Mouse (Mus musculus): Measurements from ENCODE around the gene Sp2. TPM values are rescaled to one million over a fixed set of nuclear protein-coding genes. Genes with fewer than 3 reads are reported as not detected.

Gene Sp2
- polyA plus RNA-seq, 1 experiment from 2014 or later, result 13.0 TPM

- no peak for TF ChIP-seq CTCF (IDR thresholded peaks at IDR 0.05)
- in situ Hi-C loops (cut with MboI; ENCODE audit: low pct_unique_long_range_greater_than_20kb), result no loop called here
- CTCF ChIA-PET, result interaction anchor here (1.1 to 6.0 kb wide), 3 partner anchors 42 to 48 kb away, joined by 3 to 42 read pairs (median 5); partner anchors contain the start of gene Scrn2
Observed at GRCm38 (mm10) chr11:96979329-96979728, 3.4 kb downstream of the Sp2 start.

GRCm38 (mm10) chr11:96978401-96979246 lies 4.1 kb downstream of the Sp2 start:
- ChIA-PET POLR2A (interaction anchor here (0.7 to 1.7 kb wide), 8 partner anchors 23 to 1990 kb away, joined by 3 to 5 read pairs (median 5); partner anchors contain the start of genes Pnpo and Scrn2), CTCF (interaction anchor here (0.9 to 6.0 kb wide), 7 partner anchors 15 to 67 kb away, joined by 3 to 42 read pairs (median 3); partner anchors contain the start of genes Cdk5rap3 and Scrn2)
- no peak for ATAC-seq
- DNase-seq (ENCODE audit: low read depth, low spot score), result no peak
- TF ChIP-seq CTCF (IDR thresholded peaks at IDR 0.05), result no peak
- in situ Hi-C loops (cut with MboI; ENCODE audit: low pct_unique_long_range_greater_than_20kb), result no loop called here
- H3K27me3 ChIP-seq, result no peaks in the 10 kb centered on the region

More at GRCm38 (mm10) chr11:96979329-96979728, 3.4 kb downstream of the Sp2 start:
- POLR2A ChIA-PET, result interaction anchor here (0.7 to 1.7 kb wide), 5 partner anchors 41 to 1990 kb away, joined by 3 to 5 read pairs (median 5); partner anchors contain the start of gene Scrn2
- DNase-seq (ENCODE audit: low read depth, low spot score) (no peak), ATAC-seq (no peak)
- H3K27me3 ChIP-seq, result no peaks in the 10 kb centered on the region

GRCm38 (mm10) chr11:96977606-96978400 lies 5.0 kb downstream of the Sp2 start:
- no peak for TF ChIP-seq CTCF (IDR thresholded peaks at IDR 0.05)

GRCm38 (mm10) chr11:96976911-96977591 lies 5.7 kb downstream of the Sp2 start:
- ATAC-seq, result peak; percentile 37
- POLR2A ChIA-PET, result interaction anchor here (1.6 kb wide), 1 partner anchor 33 kb away, joined by 5 read pairs; the partner anchor contains the start of gene Pnpo
- no peaks in the 10 kb centered on the region for H3K27me3 ChIP-seq
- TF ChIP-seq CTCF (IDR thresholded peaks at IDR 0.05), result no peak
- in situ Hi-C loops (cut with MboI; ENCODE audit: low pct_unique_long_range_greater_than_20kb), result no loop called here
- CTCF ChIA-PET, result interaction anchor here (1.3 to 6.0 kb wide), 2 partner anchors 13 to 50 kb away, joined by 6 to 42 read pairs; partner anchors contain the start of gene Scrn2
- no peak for DNase-seq (ENCODE audit: low read depth, low spot score)

More at GRCm38 (mm10) chr11:96977606-96978400, 5.0 kb downstream of the Sp2 start:
- in situ Hi-C loops (cut with MboI; ENCODE audit: low pct_unique_long_range_greater_than_20kb), result no loop called here
- H3K27me3 ChIP-seq, result no peaks in the 10 kb centered on the region
- ATAC-seq (peak; percentile 91), DNase-seq (ENCODE audit: low read depth, low spot score) (peak; percentile 100)
- CTCF ChIA-PET, result interaction anchor here (0.9 to 6.0 kb wide), 7 partner anchors 14 to 68 kb away, joined by 3 to 42 read pairs (median 3); partner anchors contain the start of genes Cdk5rap3 and Scrn2
- POLR2A ChIA-PET, result interaction anchor here (1.0 to 1.7 kb wide), 4 partner anchors 22 to 68 kb away, joined by 3 to 5 read pairs (median 5); partner anchors contain the start of gene Pnpo

- in situ Hi-C loops (cut with MboI; ENCODE audit: low pct_unique_long_range_greater_than_20kb), result no loop called here
- DNase-seq (ENCODE audit: low read depth, low spot score) (no peak), ATAC-seq (no peak)
- no peak for TF ChIP-seq CTCF (IDR thresholded peaks at IDR 0.05)
- POLR2A ChIA-PET, result interaction anchor here (0.5 to 0.6 kb wide), 3 partner anchors 9 to 317 kb away, joined by 3 read pairs; no protein-coding TSS in a partner anchor
- H3K27me3 ChIP-seq, result no peaks in the 10 kb centered on the region
- CTCF ChIA-PET, result interaction anchor here (1.3 to 6.0 kb wide), 2 partner anchors 12 to 51 kb away, joined by 6 to 42 read pairs; partner anchors contain the start of gene Scrn2
Observed at GRCm38 (mm10) chr11:96976379-96976687, 6.4 kb downstream of the Sp2 start.

- in situ Hi-C loops (cut with MboI; ENCODE audit: low pct_unique_long_range_greater_than_20kb), result no loop called here
- no peak for TF ChIP-seq CTCF (IDR thresholded peaks at IDR 0.05)
- DNase-seq (ENCODE audit: low read depth, low spot score), result no peak
- no peak for ATAC-seq
- CTCF ChIA-PET, result interaction anchor here (0.9 to 6.0 kb wide), 4 partner anchors 12 to 228 kb away, joined by 3 to 42 read pairs (median 6); partner anchors contain the start of gene Scrn2
- POLR2A ChIA-PET, result interaction anchor here (0.5 to 0.6 kb wide), 3 partner anchors 9 to 317 kb away, joined by 3 read pairs; no protein-coding TSS in a partner anchor
- no peaks in the 10 kb centered on the region for H3K27me3 ChIP-seq
Observed at GRCm38 (mm10) chr11:96975511-96976378, 7.0 kb downstream of the Sp2 start.

- ATAC-seq (no peak), DNase-seq (ENCODE audit: low read depth, low spot score) (no peak)
- in situ Hi-C loops (cut with MboI; ENCODE audit: low pct_unique_long_range_greater_than_20kb), result no loop called here
- H3K27me3 ChIP-seq, result no peaks in the 10 kb centered on the region
- POLR2A ChIA-PET, result interaction anchor here (0.6 kb wide), 1 partner anchor 46 kb away, joined by 4 read pairs; no protein-coding TSS in a partner anchor
- TF ChIP-seq CTCF (IDR thresholded peaks at IDR 0.05), result no peak
- CTCF ChIA-PET, result interaction anchor here (1.1 to 6.0 kb wide), 3 partner anchors 11 to 227 kb away, joined by 3 to 42 read pairs (median 6); partner anchors contain the start of gene Scrn2
Observed at GRCm38 (mm10) chr11:96974813-96975212, 7.9 kb downstream of the Sp2 start.

- ChIA-PET POLR2A (interaction anchor here (1.0 to 1.3 kb wide), 3 partner anchors 41 to 109 kb away, joined by 3 to 6 read pairs (median 3); no protein-coding TSS in a partner anchor), CTCF (interaction anchor here (0.8 to 2.4 kb wide), 5 partner anchors 9 to 111 kb away, joined by 3 to 8 read pairs (median 6); no protein-coding TSS in a partner anchor)
- TF ChIP-seq CTCF (IDR thresholded peaks at IDR 0.05), result no peak
- in situ Hi-C loops (cut with MboI; ENCODE audit: low pct_unique_long_range_greater_than_20kb), result no loop called here
- DNase-seq (ENCODE audit: low read depth, low spot score) (no peak), ATAC-seq (no peak)
- H3K27me3 ChIP-seq, result no peaks in the 10 kb centered on the region
Observed at GRCm38 (mm10) chr11:96973426-96973964, 9.3 kb downstream of the Sp2 start.

Measured in Patski (cell line).